Mouse (Mus musculus) spleen, adult 2 months (tissue): ENCODE measurements around the gene Slitrk1.

Experiments used
- CTCF ChIP-seq: fragments of 200-500 bp; IDR thresholded peaks from 2 replicates; pipeline ENCODE4 v1.5.1; 2011; ENCODE audit warnings: mild to moderate bottlenecking, inconsistent platforms; ENCODE audit not compliant: insufficient read depth, insufficient read length, insufficient replicate concordance; ENCODE audit errors: extremely low read depth
- POLR2A ChIP-seq: fragments of 200-500 bp; IDR thresholded peaks from 2 replicates; pipeline ENCODE4 v1.6.1; 2011; ENCODE audit warnings: low read depth, low read length, inconsistent platforms

DNA sequence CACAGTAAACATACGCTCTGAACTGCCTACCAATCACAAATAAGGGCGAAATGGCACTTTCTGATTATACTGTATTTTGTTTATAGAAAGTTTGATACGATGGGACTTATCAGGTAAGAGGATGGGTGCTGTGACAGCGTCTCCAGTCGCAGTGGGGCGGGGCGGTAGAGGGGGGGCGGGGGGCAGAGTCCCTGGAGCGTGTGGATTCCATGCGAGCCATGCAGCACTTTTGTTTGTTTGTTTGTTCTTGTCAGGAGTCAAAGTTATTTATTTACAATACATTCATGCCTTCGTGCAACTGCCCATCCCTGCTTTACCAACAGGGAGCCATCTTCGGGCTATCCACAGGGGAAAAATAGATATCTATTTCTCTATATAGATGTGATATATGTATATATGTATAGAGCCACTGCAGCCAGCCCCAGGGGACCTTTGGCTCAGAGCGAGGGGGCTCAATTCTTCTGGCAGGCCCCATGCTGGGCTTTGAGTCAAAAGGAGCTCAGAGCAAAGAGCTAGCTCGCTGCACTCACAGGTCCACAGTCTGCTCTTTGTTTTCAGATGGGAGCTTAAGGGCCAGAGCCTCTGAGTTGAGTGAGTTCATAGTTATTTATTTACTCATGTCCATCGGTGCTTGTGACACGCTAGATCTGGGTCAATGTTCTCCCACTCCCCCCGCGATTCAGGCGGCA, 3.4 kb downstream of the Slitrk1 start:
- TF ChIP-seq CTCF = no peak
- TF ChIP-seq POLR2A = no peak
